Mouse (Mus musculus) ES-CJ7 (cell line): Measurements from ENCODE around the gene 4933427D14Rik.
A peak's percentile ranks its signal among the peaks of the same experiment; 100 is the strongest.

Source experiments
- DNase-seq: peaks from one replicate; pipeline ENCODE4 v3.0.0; 2011; ENCODE audit warnings: low read depth, low spot score

4933427D14Rik gene

GRCm38 (mm10) chr11:72142889-72143288 is 64.4 kb downstream of the 4933427D14Rik start:
- peak; percentile 38 for DNase-seq

- no peak for DNase-seq
Observed at GRCm38 (mm10) chr11:72140198-72140597, 67.1 kb downstream of the 4933427D14Rik start.

DNA sequence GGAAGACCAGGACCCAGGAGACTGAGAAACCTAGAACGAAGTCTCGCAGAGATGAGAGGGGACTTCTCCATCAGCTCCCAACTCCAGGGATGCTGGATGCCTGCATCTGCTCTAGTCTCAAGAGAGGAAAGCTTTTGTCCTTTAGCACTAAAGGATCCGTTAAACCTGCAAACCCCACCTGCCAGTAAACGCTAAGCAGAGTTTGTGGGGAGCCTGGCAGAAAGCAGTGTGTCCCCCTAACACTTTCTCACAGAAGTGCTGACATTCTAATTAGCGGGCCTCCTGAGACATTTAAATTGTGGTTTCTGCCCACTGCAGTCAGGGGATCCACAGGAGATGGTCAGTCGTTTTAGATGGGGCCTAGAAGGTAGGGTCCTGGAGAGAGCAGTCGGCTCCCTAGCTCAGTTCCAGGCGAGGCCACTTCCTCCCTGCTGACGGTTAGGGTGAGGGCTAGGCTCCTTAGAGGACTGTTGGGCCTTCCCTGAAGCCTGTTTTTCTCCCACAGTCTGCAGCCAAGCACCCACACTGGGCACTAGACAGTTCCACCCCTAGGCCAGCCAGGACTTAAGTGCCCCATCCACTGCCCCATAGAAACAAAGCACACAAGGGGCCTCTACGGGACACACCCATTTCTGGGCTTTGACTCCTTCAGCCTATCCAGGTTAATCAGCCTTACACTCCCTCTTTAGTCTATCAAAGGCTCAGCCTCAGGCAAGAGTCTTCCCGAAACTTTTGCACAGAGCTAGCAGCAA is 70.9 kb downstream of the 4933427D14Rik start:
- DNase-seq: peak; percentile 49

DNA sequence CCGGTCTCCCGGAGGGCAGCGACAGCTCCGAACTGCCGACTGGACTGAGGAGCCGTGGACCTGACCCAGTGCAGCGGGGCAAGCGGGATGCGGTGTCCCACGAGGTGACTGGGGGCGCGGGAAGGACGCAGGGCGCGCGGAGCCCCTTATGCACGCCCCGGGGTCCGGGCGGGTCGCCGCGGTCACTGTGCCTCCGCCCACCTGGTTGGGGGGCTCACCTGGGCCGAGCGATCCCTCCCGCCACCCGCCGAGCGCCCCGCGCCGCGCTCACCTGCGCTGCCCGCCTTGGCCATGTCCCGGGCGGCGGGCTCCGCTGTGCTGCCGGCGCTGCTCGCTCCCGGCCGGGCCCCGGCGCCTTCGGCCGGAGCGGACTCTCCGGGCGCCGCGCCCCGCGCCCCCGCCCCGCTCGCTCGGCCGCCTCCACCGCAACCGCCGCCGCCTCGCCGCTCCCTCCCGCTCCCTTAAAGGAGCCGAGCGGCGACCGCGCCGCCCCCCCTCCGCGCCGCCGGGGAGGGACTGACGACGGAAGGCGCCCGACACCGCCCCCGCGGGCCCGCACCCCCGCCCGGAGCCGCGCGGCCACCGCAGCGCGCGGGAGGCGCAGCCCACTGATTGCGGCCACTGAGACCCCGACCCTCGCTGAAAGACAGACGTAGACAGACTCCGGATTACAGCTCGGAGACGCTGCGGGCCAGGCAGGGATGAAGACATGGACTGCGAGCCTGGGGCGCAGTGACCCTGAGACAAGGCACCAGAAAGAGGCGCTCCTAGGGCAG is 71.7 kb downstream of the 4933427D14Rik start, which contains the start of gene Pitpnm3:
Gene Pitpnm3 (minus strand): TSS at position 396 of the 776 bp plus-strand sequence.
- DNase-seq: no peak

DNA sequence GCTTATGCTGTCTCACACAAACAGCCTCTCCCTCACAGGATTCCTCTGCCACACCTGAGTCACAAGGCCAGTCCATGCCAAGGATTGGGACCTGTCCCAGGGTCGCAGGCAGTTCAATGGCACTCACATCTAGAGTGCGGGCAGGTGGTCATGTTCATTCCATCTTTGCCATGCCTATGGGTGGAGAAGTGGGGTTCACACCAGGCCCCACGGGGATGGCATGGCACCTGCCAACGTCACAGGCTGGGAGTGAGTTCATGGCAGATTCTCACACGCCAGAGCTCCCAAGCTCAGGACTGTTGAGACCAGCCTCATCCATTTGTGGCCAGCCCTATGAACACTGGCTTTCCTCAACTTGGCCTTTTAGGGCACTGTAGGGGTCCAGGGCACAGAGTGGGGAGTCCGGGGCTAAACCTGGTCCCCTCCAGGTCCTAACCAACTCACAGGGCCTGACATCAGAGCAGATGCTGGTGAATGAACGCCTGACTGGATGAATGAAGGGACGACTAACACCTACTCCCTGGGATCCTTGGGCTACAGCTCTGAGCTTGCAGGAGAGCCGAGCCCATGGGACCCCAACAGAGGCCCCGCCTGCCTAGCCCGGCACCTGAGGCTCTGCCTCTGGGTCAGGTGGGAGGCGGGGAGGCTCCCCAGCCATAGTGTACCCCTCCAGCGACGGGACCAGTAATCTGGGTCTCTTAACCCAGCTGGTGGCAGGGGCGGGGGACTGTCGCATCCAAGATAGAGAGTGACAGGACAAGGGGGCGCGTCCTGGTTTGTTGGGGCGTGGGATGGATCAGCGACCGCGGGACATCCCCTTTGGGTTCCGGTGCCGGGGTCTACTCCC is 72.5 kb downstream of the 4933427D14Rik start:
- no peak for DNase-seq

GRCm38 (mm10) chr11:72133075-72133474 is 74.2 kb downstream of the 4933427D14Rik start:
- no peak for DNase-seq

GRCm38 (mm10) chr11:72132266-72132665 is 75.0 kb downstream of the 4933427D14Rik start:
- DNase-seq: no peak

DNA sequence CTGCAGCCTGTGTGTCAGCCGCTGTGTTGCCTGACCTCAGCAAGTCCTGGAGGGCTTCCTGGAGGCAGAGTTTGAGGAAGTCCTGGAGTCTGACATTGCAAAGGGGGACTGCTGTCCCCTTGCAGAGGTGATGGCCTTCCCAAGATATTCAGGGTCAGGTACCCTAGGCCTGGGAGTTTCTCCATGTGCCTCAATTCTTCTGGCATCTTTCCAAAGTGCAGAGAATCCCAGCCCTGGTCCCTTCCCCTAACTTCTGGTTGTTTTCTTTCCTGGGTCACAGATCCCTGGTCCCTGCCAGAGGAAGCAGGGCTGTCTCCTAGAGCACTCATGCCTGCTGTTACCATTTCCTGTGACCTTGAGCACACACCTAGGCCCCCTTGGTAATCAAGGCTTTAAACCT is 75.6 kb downstream of the 4933427D14Rik start:
- peak; percentile 45 for DNase-seq

DNA sequence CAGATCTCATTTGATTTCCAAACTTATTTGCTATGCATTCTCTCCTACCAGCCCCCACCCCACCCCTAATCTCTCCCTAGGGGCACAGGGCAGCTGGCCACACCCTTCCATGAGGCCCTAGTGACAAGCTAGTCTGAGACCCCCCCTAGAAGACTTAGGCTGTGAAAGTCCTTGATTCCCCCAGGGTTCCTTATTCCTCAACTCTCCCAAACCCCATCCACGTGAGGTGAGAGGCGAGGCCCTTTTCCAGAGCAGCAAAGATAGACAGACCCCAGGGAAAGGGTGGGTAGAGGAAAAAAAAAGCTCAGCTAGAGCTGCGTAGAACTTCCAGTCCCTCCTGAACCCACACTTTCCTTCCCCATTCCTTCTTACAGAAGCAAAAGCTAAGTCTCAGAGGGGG is 76.4 kb downstream of the 4933427D14Rik start:
- DNase-seq: no peak

DNA sequence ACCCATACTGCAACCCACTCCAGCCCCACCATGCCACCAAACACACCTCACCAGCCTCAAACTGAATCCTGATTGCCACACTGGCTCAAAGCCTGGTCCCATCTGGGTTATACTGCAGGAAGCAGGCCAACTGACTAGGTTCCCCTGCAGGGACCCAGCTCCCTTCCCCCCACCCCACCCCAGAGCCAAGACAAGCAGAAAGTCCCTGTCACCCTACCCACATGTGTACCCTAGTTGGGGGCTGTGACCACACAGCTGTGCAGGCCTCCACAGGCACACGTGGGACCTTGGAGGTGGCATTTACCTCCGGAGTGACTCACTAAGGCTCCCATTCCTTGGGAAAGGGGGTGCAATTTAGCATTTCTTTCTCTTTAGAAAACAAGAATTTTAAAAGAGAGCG is 76.8 kb downstream of the 4933427D14Rik start:
- no peak for DNase-seq

- no peak for DNase-seq
Observed at GRCm38 (mm10) chr11:72130021-72130420, 77.2 kb downstream of the 4933427D14Rik start.

- no peak for DNase-seq
Observed at GRCm38 (mm10) chr11:72129032-72129894, 78.0 kb downstream of the 4933427D14Rik start.

DNA sequence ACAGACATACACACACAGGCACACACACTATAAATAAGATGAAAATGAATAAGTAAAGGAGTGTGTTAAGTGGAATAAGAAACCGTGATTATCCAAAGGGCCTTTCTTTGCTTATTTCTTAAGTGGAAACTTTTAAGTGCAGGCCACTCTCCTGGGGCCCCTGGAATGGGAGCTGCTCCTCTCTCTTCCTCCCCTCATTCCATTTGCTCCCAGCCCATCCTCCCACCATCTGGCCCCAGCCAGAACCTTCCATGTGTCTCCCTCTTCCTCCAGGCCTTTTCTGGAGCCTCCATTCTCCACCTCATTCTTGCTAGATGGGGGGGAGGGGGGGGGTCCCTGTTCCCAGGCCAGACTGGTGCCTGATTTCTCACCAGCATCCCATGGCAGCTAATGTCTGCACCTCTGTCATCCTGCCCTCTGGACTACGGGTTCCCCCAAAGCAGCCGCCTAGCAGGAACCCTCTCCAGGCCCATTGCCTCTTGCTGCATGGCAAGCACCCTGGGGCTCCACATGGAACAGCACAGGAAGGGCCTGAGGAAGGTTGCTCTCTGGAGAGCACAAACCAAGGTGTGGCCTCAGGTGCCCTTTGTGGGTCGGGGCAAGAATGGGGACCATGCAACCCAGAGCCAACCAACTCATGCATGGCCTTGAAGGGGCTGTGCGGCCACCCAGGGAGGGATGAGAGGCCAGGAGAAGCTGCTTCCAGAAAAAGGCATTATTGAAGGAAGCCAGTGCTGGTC is 79.6 kb downstream of the 4933427D14Rik start:
- no peak for DNase-seq

- DNase-seq: no peak
Observed at GRCm38 (mm10) chr11:72125781-72126180, 81.5 kb downstream of the 4933427D14Rik start.

GRCm38 (mm10) chr11:72123531-72123930 is 83.7 kb downstream of the 4933427D14Rik start:
- DNase-seq: no peak

- DNase-seq: no peak
Observed at GRCm38 (mm10) chr11:72120354-72120753, 86.9 kb downstream of the 4933427D14Rik start.

GRCm38 (mm10) chr11:72118630-72119029 is 88.6 kb downstream of the 4933427D14Rik start:
- no peak for DNase-seq

- DNase-seq: peak; percentile 24
Observed at GRCm38 (mm10) chr11:72113296-72113695, 94.0 kb downstream of the 4933427D14Rik start.

DNA sequence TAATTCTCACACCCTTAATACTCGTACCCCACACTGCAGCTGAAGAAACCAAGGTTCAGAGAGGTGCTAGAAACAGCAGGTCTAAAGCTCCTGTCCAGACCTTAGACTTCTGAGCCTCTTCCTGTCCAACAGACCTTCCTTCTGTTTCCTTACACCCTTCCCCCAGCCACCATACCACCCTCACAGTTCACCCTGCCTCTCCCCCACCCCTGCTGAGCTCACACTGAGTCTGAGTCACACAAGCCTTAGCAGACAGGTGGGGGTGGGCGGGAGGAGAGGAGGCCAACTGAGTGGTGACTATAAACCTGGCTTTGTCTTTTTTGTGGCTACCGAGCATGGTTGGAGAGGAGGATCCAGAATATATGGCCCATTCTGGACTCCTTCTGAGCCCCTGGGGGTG is 96.5 kb downstream of the 4933427D14Rik start:
- no peak for DNase-seq

- DNase-seq: no peak
Observed at GRCm38 (mm10) chr11:72104223-72104622, 103.0 kb downstream of the 4933427D14Rik start.
